Mouse (Mus musculus) liver, adult 2 months (tissue): Measurements from ENCODE around the gene Slc5a11. TPM values are rescaled to one million over a fixed set of nuclear protein-coding genes. Genes with fewer than 3 reads are reported as not detected.
A peak's percentile ranks its signal among the peaks of the same experiment; 100 is the strongest.

Experiments
- DNase-seq: peaks from one replicate; pipeline ENCODE4 v3.0.0-alpha.2; 2011; ENCODE audit warnings: low read depth, low spot score; ENCODE audit errors: extremely low read depth
- H3K27ac ChIP-seq: fragments of 200-500 bp; replicated peaks from 2 replicates; pipeline ENCODE4 v1.5.1; 2012; ENCODE audit warnings: low read depth, mild to moderate bottlenecking, control low read depth, inconsistent platforms, low read length; ENCODE audit not compliant: insufficient read depth
- H3K27me3 ChIP-seq: fragments of 200-500 bp; 2 replicates; pipeline ENCODE4 v1.6.1; 2012; ENCODE audit warnings: mild to moderate bottlenecking, moderate library complexity, low read length, inconsistent platforms; ENCODE audit not compliant: control insufficient read depth, insufficient read depth
- H3K36me3 ChIP-seq: fragments of 200-500 bp; 2 replicates; pipeline ENCODE4 v1.6.1; 2012; ENCODE audit warnings: low read length, inconsistent platforms; ENCODE audit not compliant: control insufficient read depth, insufficient read depth
- H3K4me1 ChIP-seq: fragments of 200-500 bp; 2 replicates; pipeline ENCODE4 v1.6.1; 2011; ENCODE audit warnings: low read length; ENCODE audit not compliant: control insufficient read depth, insufficient read depth
- H3K4me3 ChIP-seq: fragments of 200-500 bp; 2 replicates; pipeline ENCODE4 v1.5.1; 2011; ENCODE audit warnings: low read depth, mild to moderate bottlenecking, control low read depth, low read length, moderate library complexity; ENCODE audit not compliant: insufficient read depth
- H3K79me2 ChIP-seq: fragments of 200-500 bp; 2 replicates; pipeline ENCODE4 v1.6.1; 2012; ENCODE audit warnings: inconsistent platforms, mild to moderate bottlenecking, low read length, moderate library complexity; ENCODE audit not compliant: control insufficient read depth, insufficient read depth
- H3K9ac ChIP-seq: fragments of 200-500 bp; 2 replicates; pipeline ENCODE4 v1.6.1; 2012; ENCODE audit warnings: low read depth, mild to moderate bottlenecking, control low read depth, inconsistent platforms, low read length
- CTCF ChIP-seq: fragments of 200-500 bp; IDR thresholded peaks from 2 replicates; pipeline ENCODE4 v1.5.1; 2011; ENCODE audit warnings: low read depth, low read length, control low read depth
- POLR2A ChIP-seq: fragments of 200-500 bp; IDR thresholded peaks from 2 replicates; pipeline ENCODE4 v1.6.1; 2011; ENCODE audit warnings: low read length, control low read depth; ENCODE audit not compliant: insufficient read depth; ENCODE audit errors: extremely low read depth
- WGBS: fragments of 180-500 bp; shearing (Covaris S2); methylation state at CpG from one replicate; pipeline ENCODE4 v1.1.7; 2018; 5-methylcytosine and 5-hydroxymethylcytosine counted together
- polyA plus RNA-seq: library from polyadenylated mRNA; depleted of rRNA; stranded (reverse); fragments of >200 nt; gene quantifications from 2 replicates; pipeline ENCODE4 v1.2.3, GENCODE M21; 2012
- total RNA-seq: library from RNA; depleted of rRNA; stranded (reverse); fragments of >200 nt; gene quantifications from 2 replicates; pipeline ENCODE4 v1.2.3, GENCODE M21; 2014

Slc5a11 gene
- total and polyA plus RNA-seq, 2 experiments = 0.07 to 2.3 TPM

DNA sequence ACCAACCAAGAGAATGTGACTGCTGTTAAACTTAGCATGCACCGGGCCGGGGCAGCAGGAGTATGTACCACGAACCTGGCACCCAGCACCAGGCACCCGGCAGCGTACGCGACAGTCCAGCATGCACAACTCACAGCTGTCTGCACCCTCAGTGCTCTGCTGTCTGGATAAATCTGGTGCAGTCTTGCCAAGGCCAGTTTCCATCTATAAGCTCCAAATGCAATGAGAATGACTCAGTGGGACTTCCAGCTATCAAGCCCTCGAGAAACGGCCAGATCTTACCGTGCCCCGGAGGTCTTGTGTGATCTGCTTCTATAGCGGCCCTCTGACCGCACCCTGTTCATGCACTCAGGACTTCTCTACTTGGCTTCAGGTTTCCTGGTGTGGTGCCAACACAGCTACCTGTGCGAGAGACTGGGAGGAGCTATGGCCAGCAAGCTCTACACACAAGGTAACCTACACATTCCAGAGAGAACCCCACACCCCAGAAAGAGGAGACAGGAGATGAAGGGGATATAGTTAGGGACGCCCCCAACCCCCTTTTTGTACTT, 14.8 kb upstream of the Slc5a11 start:
- no peak for DNase-seq
- no peak for TF ChIP-seq CTCF
- no peak for TF ChIP-seq POLR2A
- Histone ChIP-seq H3K27me3 (no peaks in the 10 kb centered on the region), H3K4me3 (no peak overlapping the region), H3K9ac (no peak overlapping the region), H3K79me2 (no peaks in the 10 kb centered on the region), H3K27ac (peak overlapping the region; percentile 93; the same call in 1 of the 2 replicates), H3K4me1 (peaks cover 11% of the 10 kb centered on the region), H3K36me3 (no peaks in the 10 kb centered on the region)
- 92% methylated on average over 15 of the region's 15 CpGs for WGBS

DNA sequence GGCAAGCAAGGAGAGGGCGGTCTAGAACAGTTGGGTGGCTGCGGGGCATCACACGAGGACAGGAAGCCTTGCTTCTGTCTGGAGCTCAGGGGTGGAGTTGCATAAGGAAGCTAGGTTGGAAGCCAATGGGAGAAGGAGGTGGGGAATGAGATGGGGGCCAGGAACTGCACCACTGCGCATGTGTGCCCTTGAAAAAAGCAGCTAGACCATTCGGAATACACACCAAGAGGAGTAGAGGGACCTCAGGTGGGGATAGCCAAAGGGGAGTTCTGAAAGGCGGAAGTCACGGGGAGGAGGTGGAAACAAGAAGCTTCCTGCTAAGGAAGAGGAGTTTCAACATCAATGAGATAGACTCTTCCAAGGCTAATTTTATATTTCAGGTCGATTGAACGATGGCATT, 13.9 kb upstream of the Slc5a11 start:
- Histone ChIP-seq H3K9ac (no peak overlapping the region), H3K4me3 (no peak overlapping the region), H3K27ac (no peak overlapping the region), H3K4me1 (peaks cover 9% of the 10 kb centered on the region), H3K27me3 (no peaks in the 10 kb centered on the region), H3K36me3 (no peaks in the 10 kb centered on the region), H3K79me2 (no peaks in the 10 kb centered on the region)
- WGBS = 81% methylated on average over 9 of the region's 9 CpGs
- TF ChIP-seq POLR2A (no peak), CTCF (no peak)
- no peak for DNase-seq

DNA sequence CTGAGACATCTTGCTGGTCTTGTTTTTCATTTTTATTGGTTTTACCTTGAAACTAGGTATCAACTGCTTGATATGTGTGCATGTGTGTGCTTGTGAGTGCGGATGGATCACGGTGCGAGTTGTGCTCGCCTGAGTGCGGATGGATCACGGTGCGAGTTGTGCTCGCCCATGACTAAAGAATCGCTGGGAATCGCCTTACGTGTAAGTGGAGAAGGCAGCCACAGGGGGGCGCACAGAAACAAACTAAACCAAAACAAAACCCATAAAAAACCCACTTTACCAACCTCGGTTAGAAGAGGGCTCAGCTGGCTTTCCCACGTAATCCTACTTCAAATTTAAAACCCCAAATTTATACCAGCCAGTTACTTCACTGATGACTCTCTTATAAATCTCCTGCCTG, 9.3 kb upstream of the Slc5a11 start:
- WGBS = 30% methylated on average over 14 of the region's 14 CpGs
- Histone ChIP-seq H3K79me2 (no peaks in the 10 kb centered on the region), H3K27me3 (0 out of 2 replicates have a peak, but pooled peaks cover 2% of the 10 kb centered on the region), H3K4me3 (no peak overlapping the region), H3K36me3 (no peaks in the 10 kb centered on the region), H3K4me1 (no peaks in the 10 kb centered on the region), H3K27ac (no peak overlapping the region), H3K9ac (no peak overlapping the region)
- TF ChIP-seq POLR2A (no peak), CTCF (peak; percentile 72)
- no peak for DNase-seq

DNA sequence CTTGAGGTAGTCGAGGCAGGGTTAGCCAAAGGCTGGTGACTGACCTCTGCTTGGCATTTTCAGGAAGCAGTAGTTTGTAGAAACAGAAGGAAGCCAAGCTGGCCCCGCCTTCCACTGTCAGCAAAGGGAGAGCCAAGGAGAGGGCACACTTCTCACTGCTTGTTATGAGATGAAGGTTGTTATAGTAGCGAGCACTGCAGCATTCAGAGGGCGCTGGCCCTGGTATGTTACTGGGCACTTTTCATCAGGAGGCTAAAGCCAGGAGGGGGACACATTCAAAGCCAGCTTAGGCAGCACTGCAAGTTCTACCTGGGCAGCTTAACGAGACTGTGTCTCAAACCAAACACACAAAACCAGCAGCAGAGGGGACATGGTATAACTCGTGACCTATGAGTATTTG, 7.0 kb upstream of the Slc5a11 start:
- WGBS = 77% methylated on average over 6 of the region's 6 CpGs
- no peaks in the 10 kb centered on the region for H3K4me1 ChIP-seq
- H3K27ac ChIP-seq = no peak overlapping the region
- no peaks in the 10 kb centered on the region for H3K36me3 ChIP-seq
- H3K9ac ChIP-seq = no peak overlapping the region
- H3K27me3 ChIP-seq = 0 out of 2 replicates have a peak, but pooled peaks cover 2% of the 10 kb centered on the region
- no peak overlapping the region for H3K4me3 ChIP-seq
- TF ChIP-seq POLR2A = no peak
- no peak for TF ChIP-seq CTCF
- DNase-seq = no peak
- H3K79me2 ChIP-seq = no peaks in the 10 kb centered on the region

DNA sequence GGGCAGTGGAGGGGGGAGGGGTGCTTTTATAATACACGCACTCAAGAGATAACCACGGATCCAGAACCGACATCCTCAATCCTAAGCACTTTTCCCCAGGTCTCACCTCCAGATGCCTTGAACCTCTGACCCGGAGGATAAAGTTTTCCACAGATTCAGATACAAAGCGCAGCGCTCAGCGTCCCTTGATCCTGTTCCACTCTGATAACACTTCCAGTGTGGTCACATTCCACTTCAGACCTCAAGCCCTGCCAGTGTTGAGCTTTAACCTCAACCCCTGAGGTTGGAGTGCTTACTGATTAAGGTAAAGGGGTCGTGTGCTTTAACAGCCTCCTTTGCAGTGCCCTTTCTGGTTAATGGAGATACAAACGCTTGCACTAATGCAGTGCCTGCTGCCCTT, 4.7 kb upstream of the Slc5a11 start:
- 28% methylated on average over 9 of the region's 9 CpGs for WGBS
- H3K9ac ChIP-seq = no peak overlapping the region
- DNase-seq = no peak

DNA sequence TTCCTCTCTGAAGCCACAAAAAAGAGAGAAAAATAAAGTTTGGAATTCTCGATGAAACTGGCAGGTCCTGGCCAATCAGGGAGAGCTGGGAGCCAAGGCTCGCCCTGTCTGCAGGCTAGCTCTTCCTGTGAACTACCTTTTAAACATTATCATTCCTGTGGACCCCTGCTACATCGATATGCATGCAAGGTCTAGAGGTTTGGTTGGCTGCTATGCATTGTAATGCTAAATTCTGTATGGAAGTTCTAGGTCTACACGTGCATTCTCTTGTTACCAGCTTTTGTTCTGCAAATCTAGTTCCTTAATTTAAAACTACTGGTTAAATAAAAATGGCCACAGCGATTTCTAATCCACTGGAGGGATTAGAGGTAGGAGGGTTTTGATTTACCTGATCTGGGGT, 3.1 kb upstream of the Slc5a11 start:
- no peaks in the 10 kb centered on the region for H3K36me3 ChIP-seq
- no peaks in the 10 kb centered on the region for H3K4me1 ChIP-seq
- TF ChIP-seq POLR2A = no peak
- no peak for TF ChIP-seq CTCF
- H3K79me2 ChIP-seq = no peaks in the 10 kb centered on the region
- H3K27me3 ChIP-seq = 0 out of 2 replicates have a peak, but pooled peaks cover 2% of the 10 kb centered on the region
- no peak overlapping the region for H3K4me3 ChIP-seq
- 52% methylated on average over 5 of the region's 5 CpGs for WGBS
- no peak for DNase-seq
- no peak overlapping the region for H3K27ac ChIP-seq
- no peak overlapping the region for H3K9ac ChIP-seq

More for the DNA sequence above, 4.7 kb upstream of the Slc5a11 start:
- Histone ChIP-seq H3K27me3 (0 out of 2 replicates have a peak, but pooled peaks cover 2% of the 10 kb centered on the region), H3K4me1 (no peaks in the 10 kb centered on the region), H3K4me3 (no peak overlapping the region), H3K79me2 (no peaks in the 10 kb centered on the region), H3K36me3 (no peaks in the 10 kb centered on the region), H3K27ac (no peak overlapping the region)
- TF ChIP-seq CTCF = no peak
